Mouse (Mus musculus) G1E (cell line): ENCODE measurements around the gene Rpa2.

Experiments used
- CTCF ChIP-seq: IDR thresholded peaks from 2 replicates; pipeline ENCODE4 v1.5.1; 2012; ENCODE audit warnings: low read depth, low read length, inconsistent platforms, mixed read lengths
- GATA1 ChIP-seq: IDR thresholded peaks from 2 replicates; pipeline ENCODE4 v1.6.1; 2012; ENCODE audit warnings: borderline replicate concordance, low read length, inconsistent platforms, mixed read lengths
- GATA2 ChIP-seq: IDR thresholded peaks from 2 replicates; pipeline ENCODE4 v1.6.1; 2012; ENCODE audit warnings: low read depth, low read length, inconsistent platforms, borderline replicate concordance
- POLR2AphosphoS5 ChIP-seq: IDR thresholded peaks from 2 replicates; pipeline ENCODE4 v1.6.1; 2012; ENCODE audit warnings: low read depth, low read length, inconsistent platforms; ENCODE audit not compliant: insufficient replicate concordance
- TAL1 ChIP-seq: conservative IDR thresholded peaks from 2 replicates; pipeline ENCODE4 v1.6.1; 2012; ENCODE audit warnings: low read depth, low read length, inconsistent platforms, mixed read lengths

- TF ChIP-seq CTCF: no peak
- no peak for TF ChIP-seq TAL1
- TF ChIP-seq GATA1: no peak
- TF ChIP-seq GATA2: no peak
- TF ChIP-seq POLR2AphosphoS5: no peak
These were observed 10.6 kb downstream of the Rpa2 start for GRCm38 (mm10) chr4:132778562-132779201.
